Mouse (Mus musculus): ENCODE measurements around the gene Slc35f6. TPM values are rescaled to one million over a fixed set of nuclear protein-coding genes. Genes with fewer than 3 reads are reported as not detected.

Slc35f6 gene
- polyA plus RNA-seq, 1 experiment from 2014 or later, result 32.5 TPM

GRCm38 (mm10) chr5:30609918-30610645 is 37.7 kb upstream of the Slc35f6 start:
- H3K27ac ChIP-seq (ENCODE audit: low read depth), result no peak overlapping the region
- no peak overlapping the region for H3K4me2 ChIP-seq (ENCODE audit: low read length)
- no peak overlapping the region for H3K9ac ChIP-seq (ENCODE audit: low read length)
- ATAC-seq (replicated peaks; ENCODE audit: low FRiP score, low TSS enrichment, low read depth) (no peak), DNase-seq (ENCODE audit: low spot score) (no peak)
- H3K4me1 ChIP-seq (replicated peaks; ENCODE audit: control insufficient read depth, insufficient read depth, low read length), result peaks cover 37% of the 10 kb centered on the region
- H3K9me3 ChIP-seq (ENCODE audit: control insufficient read depth, low read length), result no peaks in the 10 kb centered on the region
- H3K4me3 ChIP-seq (ENCODE audit: low read depth, low read length), result no peak overlapping the region
- WGBS, result 85% methylated on average over 8 of the region's 8 CpGs
- H3K36me3 ChIP-seq (ENCODE audit: control insufficient read depth, insufficient read depth, low read length), result no peaks in the 10 kb centered on the region
- no peaks in the 10 kb centered on the region for H3K27me3 ChIP-seq (replicated peaks; ENCODE audit: control insufficient read depth, insufficient read depth, low read length)

- Histone ChIP-seq H3K4me3 (ENCODE audit: low read depth, low read length) (no peak overlapping the region), H3K9me3 (ENCODE audit: control insufficient read depth, low read length) (no peaks in the 10 kb centered on the region), H3K4me1 (replicated peaks; ENCODE audit: control insufficient read depth, insufficient read depth, low read length) (peaks cover 45% of the 10 kb centered on the region), H3K9ac (ENCODE audit: low read length) (no peak overlapping the region), H3K36me3 (ENCODE audit: control insufficient read depth, insufficient read depth, low read length) (no peaks in the 10 kb centered on the region), H3K27ac (ENCODE audit: low read depth) (no peak overlapping the region), H3K4me2 (ENCODE audit: low read length) (no peak overlapping the region), H3K27me3 (replicated peaks; ENCODE audit: control insufficient read depth, insufficient read depth, low read length) (no peaks in the 10 kb centered on the region)
- ATAC-seq (replicated peaks; ENCODE audit: low FRiP score, low TSS enrichment, low read depth) (no peak), DNase-seq (ENCODE audit: low spot score) (no peak)
- 55% methylated on average over 1 of the region's 1 CpGs for WGBS
Measured at GRCm38 (mm10) chr5:30611091-30611490, 36.6 kb upstream of the Slc35f6 start.

GRCm38 (mm10) chr5:30611689-30612088 is 36.0 kb upstream of the Slc35f6 start:
- Histone ChIP-seq H3K4me3 (ENCODE audit: low read depth, low read length) (no peak overlapping the region), H3K9me3 (ENCODE audit: control insufficient read depth, low read length) (no peaks in the 10 kb centered on the region), H3K4me1 (replicated peaks; ENCODE audit: control insufficient read depth, insufficient read depth, low read length) (peaks cover 47% of the 10 kb centered on the region), H3K27me3 (replicated peaks; ENCODE audit: control insufficient read depth, insufficient read depth, low read length) (no peaks in the 10 kb centered on the region), H3K4me2 (ENCODE audit: low read length) (no peak overlapping the region), H3K9ac (ENCODE audit: low read length) (no peak overlapping the region), H3K27ac (ENCODE audit: low read depth) (no peak overlapping the region), H3K36me3 (ENCODE audit: control insufficient read depth, insufficient read depth, low read length) (no peaks in the 10 kb centered on the region)
- 52% methylated on average over 3 of the region's 3 CpGs for WGBS
- DNase-seq (ENCODE audit: low spot score), result no peak
- no peak for ATAC-seq (replicated peaks; ENCODE audit: low FRiP score, low TSS enrichment, low read depth)

DNA sequence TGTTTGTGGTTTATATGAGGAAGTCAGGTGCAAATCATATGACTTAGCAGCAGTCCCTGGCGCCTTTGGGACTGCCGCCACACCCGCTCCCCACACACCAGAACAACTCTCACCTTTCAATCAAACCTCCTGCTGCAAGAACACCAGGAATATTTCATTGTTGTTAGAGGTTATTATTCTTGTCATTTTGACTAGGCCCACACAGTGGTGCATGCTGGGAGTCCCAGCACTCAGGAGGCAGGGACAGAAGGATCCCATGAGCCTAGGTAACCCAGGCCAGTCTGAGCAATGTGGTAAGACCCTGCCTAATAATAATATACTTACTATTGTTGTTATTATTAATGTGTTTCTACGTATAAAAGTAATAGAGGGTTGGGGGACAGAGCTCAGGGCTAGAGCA is 35.2 kb upstream of the Slc35f6 start:
- Histone ChIP-seq H3K4me1 (replicated peaks; ENCODE audit: control insufficient read depth, insufficient read depth, low read length) (peaks cover 50% of the 10 kb centered on the region), H3K9me3 (ENCODE audit: control insufficient read depth, low read length) (no peaks in the 10 kb centered on the region), H3K27ac (ENCODE audit: low read depth) (no peak overlapping the region), H3K36me3 (ENCODE audit: control insufficient read depth, insufficient read depth, low read length) (no peaks in the 10 kb centered on the region), H3K4me2 (ENCODE audit: low read length) (no peak overlapping the region), H3K4me3 (ENCODE audit: low read depth, low read length) (no peak overlapping the region), H3K9ac (ENCODE audit: low read length) (no peak overlapping the region), H3K27me3 (replicated peaks; ENCODE audit: control insufficient read depth, insufficient read depth, low read length) (no peaks in the 10 kb centered on the region)
- no peak for ATAC-seq (replicated peaks; ENCODE audit: low FRiP score, low TSS enrichment, low read depth)
- no peak for DNase-seq (ENCODE audit: low spot score)
- 74% methylated on average over 4 of the region's 4 CpGs for WGBS

DNA sequence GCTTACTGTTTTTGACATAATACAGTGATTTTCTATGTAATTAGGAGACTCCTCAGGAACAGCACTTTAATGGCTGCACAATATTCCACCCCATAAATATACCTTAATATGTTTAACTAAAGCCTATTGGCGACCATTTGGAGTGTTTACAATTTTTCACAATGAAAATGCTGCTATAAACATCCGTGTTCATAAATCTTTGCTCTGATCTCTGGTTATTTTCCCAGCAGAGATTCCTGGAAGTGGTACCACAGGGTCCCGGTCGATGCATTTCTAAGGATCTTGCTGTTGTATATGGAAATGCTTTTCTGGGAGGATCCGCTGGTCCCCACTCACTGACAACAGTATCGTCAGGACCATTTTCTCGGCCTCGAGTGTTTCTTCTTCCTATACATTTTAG is 34.5 kb upstream of the Slc35f6 start:
- Histone ChIP-seq H3K4me2 (ENCODE audit: low read length) (no peak overlapping the region), H3K36me3 (ENCODE audit: control insufficient read depth, insufficient read depth, low read length) (no peaks in the 10 kb centered on the region), H3K27me3 (replicated peaks; ENCODE audit: control insufficient read depth, insufficient read depth, low read length) (no peaks in the 10 kb centered on the region), H3K4me3 (ENCODE audit: low read depth, low read length) (no peak overlapping the region), H3K27ac (ENCODE audit: low read depth) (peak overlapping the region; percentile 55; the same call in 1 of the 2 replicates), H3K9me3 (ENCODE audit: control insufficient read depth, low read length) (no peaks in the 10 kb centered on the region), H3K4me1 (replicated peaks; ENCODE audit: control insufficient read depth, insufficient read depth, low read length) (peaks cover 57% of the 10 kb centered on the region), H3K9ac (ENCODE audit: low read length) (no peak overlapping the region)
- ATAC-seq (replicated peaks; ENCODE audit: low FRiP score, low TSS enrichment, low read depth) (no peak), DNase-seq (ENCODE audit: low spot score) (no peak)
- WGBS, result 37% methylated on average over 8 of the region's 8 CpGs

GRCm38 (mm10) chr5:30614221-30614620 is 33.5 kb upstream of the Slc35f6 start:
- Histone ChIP-seq H3K4me3 (ENCODE audit: low read depth, low read length) (no peak overlapping the region), H3K9ac (ENCODE audit: low read length) (no peak overlapping the region), H3K9me3 (ENCODE audit: control insufficient read depth, low read length) (no peaks in the 10 kb centered on the region), H3K4me2 (ENCODE audit: low read length) (peak overlapping the region; percentile 12; the same call in 1 of the 2 replicates), H3K36me3 (ENCODE audit: control insufficient read depth, insufficient read depth, low read length) (no peaks in the 10 kb centered on the region), H3K27ac (ENCODE audit: low read depth) (peak overlapping the region; percentile 55), H3K27me3 (replicated peaks; ENCODE audit: control insufficient read depth, insufficient read depth, low read length) (no peaks in the 10 kb centered on the region), H3K4me1 (replicated peaks; ENCODE audit: control insufficient read depth, insufficient read depth, low read length) (peaks cover 58% of the 10 kb centered on the region)
- peak; percentile 72 for DNase-seq (ENCODE audit: low spot score)
- peak; percentile 70 for ATAC-seq (replicated peaks; ENCODE audit: low FRiP score, low TSS enrichment, low read depth)
- WGBS, result 17% methylated on average over 1 of the region's 1 CpGs

GRCm38 (mm10) chr5:30615416-30615815 is 32.3 kb upstream of the Slc35f6 start:
- H3K27ac ChIP-seq (ENCODE audit: low read depth), result peak overlapping the region; percentile 55
- H3K4me1 ChIP-seq (replicated peaks; ENCODE audit: control insufficient read depth, insufficient read depth, low read length), result peaks cover 58% of the 10 kb centered on the region
- no peak overlapping the region for H3K4me3 ChIP-seq (ENCODE audit: low read depth, low read length)
- DNase-seq (ENCODE audit: low spot score) (peak; percentile 72), ATAC-seq (replicated peaks; ENCODE audit: low FRiP score, low TSS enrichment, low read depth) (no peak)
- H3K9ac ChIP-seq (ENCODE audit: low read length), result no peak overlapping the region
- WGBS, result 40% methylated on average over 6 of the region's 6 CpGs
- H3K4me2 ChIP-seq (ENCODE audit: low read length), result no peak overlapping the region
- H3K27me3 ChIP-seq (replicated peaks; ENCODE audit: control insufficient read depth, insufficient read depth, low read length), result no peaks in the 10 kb centered on the region
- H3K9me3 ChIP-seq (ENCODE audit: control insufficient read depth, low read length), result no peaks in the 10 kb centered on the region
- no peaks in the 10 kb centered on the region for H3K36me3 ChIP-seq (ENCODE audit: control insufficient read depth, insufficient read depth, low read length)

GRCm38 (mm10) chr5:30615819-30616218 is 31.9 kb upstream of the Slc35f6 start:
- no peak overlapping the region; the same call in 1 of the 2 replicates for H3K27ac ChIP-seq (ENCODE audit: low read depth)

GRCm38 (mm10) chr5:30616644-30617043 is 31.1 kb upstream of the Slc35f6 start:
- 40% methylated on average over 3 of the region's 3 CpGs for WGBS
- H3K36me3 ChIP-seq (ENCODE audit: control insufficient read depth, insufficient read depth, low read length), result no peaks in the 10 kb centered on the region
- H3K9ac ChIP-seq (ENCODE audit: low read length), result no peak overlapping the region
- peaks cover 51% of the 10 kb centered on the region for H3K4me1 ChIP-seq (replicated peaks; ENCODE audit: control insufficient read depth, insufficient read depth, low read length)
- H3K9me3 ChIP-seq (ENCODE audit: control insufficient read depth, low read length), result no peaks in the 10 kb centered on the region
- no peak overlapping the region for H3K4me3 ChIP-seq (ENCODE audit: low read depth, low read length)
- DNase-seq (ENCODE audit: low spot score), result no peak
- H3K27me3 ChIP-seq (replicated peaks; ENCODE audit: control insufficient read depth, insufficient read depth, low read length), result peaks cover 9% of the 10 kb centered on the region; the same call in 1 of the 2 replicates
- H3K27ac ChIP-seq (ENCODE audit: low read depth), result no peak overlapping the region
- no peak for ATAC-seq (replicated peaks; ENCODE audit: low FRiP score, low TSS enrichment, low read depth)
- H3K4me2 ChIP-seq (ENCODE audit: low read length), result no peak overlapping the region

More at GRCm38 (mm10) chr5:30615819-30616218, 31.9 kb upstream of the Slc35f6 start:
- Histone ChIP-seq H3K4me2 (ENCODE audit: low read length) (no peak overlapping the region), H3K4me1 (replicated peaks; ENCODE audit: control insufficient read depth, insufficient read depth, low read length) (peaks cover 58% of the 10 kb centered on the region), H3K4me3 (ENCODE audit: low read depth, low read length) (no peak overlapping the region), H3K36me3 (ENCODE audit: control insufficient read depth, insufficient read depth, low read length) (no peaks in the 10 kb centered on the region), H3K9me3 (ENCODE audit: control insufficient read depth, low read length) (no peaks in the 10 kb centered on the region), H3K27me3 (replicated peaks; ENCODE audit: control insufficient read depth, insufficient read depth, low read length) (0 out of 2 replicates have a peak, but pooled peaks cover 2% of the 10 kb centered on the region), H3K9ac (ENCODE audit: low read length) (no peak overlapping the region)
- 78% methylated on average over 4 of the region's 4 CpGs for WGBS
- ATAC-seq (replicated peaks; ENCODE audit: low FRiP score, low TSS enrichment, low read depth) (no peak), DNase-seq (ENCODE audit: low spot score) (no peak)

Measured in intestine, embryonic 14.5 days (tissue).